Mouse (Mus musculus): ENCODE measurements around the gene Pkp1. TPM values are rescaled to one million over a fixed set of nuclear protein-coding genes. Genes with fewer than 3 reads are reported as not detected.
A peak's percentile ranks its signal among the peaks of the same experiment; 100 is the strongest.

Gene Pkp1
- 0.25 and 0.58 TPM in 2 replicates for total RNA-seq (2014; rRNA removed)
- 0.09 and 0.14 TPM in 2 replicates for polyA plus RNA-seq (2015; fragmentation: Nextera tagmentation; extraction: Ambion mirVana)

DNA sequence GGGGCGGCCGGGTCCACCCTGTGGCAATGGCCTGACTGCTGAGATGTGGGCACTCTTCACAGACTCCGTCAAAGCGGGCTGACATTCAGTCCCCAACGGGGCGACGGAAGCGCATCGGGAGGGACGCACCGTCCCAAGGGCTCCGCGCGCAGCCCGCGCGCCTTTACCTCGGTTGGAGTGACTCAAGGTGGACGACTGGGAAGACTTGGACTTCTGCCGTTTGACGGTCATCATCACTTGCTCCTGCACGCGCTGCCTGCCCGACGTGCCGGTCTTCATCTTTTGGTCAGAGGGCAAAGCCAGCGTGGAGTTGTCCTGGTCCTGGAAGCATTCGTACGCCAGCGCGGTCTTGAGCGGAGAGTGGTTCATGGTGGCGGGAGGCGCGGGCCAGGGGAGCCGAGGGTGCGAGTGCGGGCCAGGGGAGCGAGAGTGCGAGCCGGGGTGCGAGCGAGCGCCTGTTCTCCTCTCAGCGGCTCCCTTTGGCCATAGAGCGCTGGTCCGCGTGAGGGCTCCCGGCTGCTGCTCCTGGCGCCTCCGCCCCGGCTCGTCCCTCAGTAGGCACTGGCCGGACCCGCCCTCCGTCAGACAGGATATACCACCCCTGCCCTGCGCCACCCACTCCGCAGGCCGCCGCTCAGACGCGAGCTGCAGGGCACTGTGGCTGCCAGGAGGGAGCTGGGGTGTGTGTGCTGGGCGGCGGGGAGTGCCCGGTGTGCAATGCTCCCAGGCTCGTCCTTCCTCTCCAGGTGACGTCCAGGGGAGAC, at the start of gene Pkp1:
Gene Pkp1, minus strand, starts transcription at position 564 of the 764 bp plus-strand sequence.
- Histone ChIP-seq H3K27me3 (ENCODE audit: insufficient read depth, low read length) (peaks cover 38% of the 10 kb centered on the region), H3K4me1 (ENCODE audit: insufficient read depth, low read length) (no peaks in the 10 kb centered on the region), H3K9ac (replicated peaks; ENCODE audit: low read length) (no peak within 1 kb of the TSS), H3K36me3 (ENCODE audit: insufficient read depth, low read length) (no peaks in the 10 kb centered on the region), H3K4me3 (ENCODE audit: low read length) (peak within 1 kb of the TSS; percentile 24), H3K9me3 (ENCODE audit: low read length) (no peaks in the 10 kb centered on the region), H3K4me2 (ENCODE audit: low read depth, low read length) (peak within 1 kb of the TSS; percentile 42), H3K27ac (no peak within 1 kb of the TSS)
- ATAC-seq (peak; percentile 58), DNase-seq (ENCODE audit: low spot score) (no peak)
- no peak for TF ChIP-seq CTCF (IDR thresholded peaks at IDR 0.05; ENCODE audit: low read depth)
- WGBS = under 1% methylated on average over 59 of the region's 67 CpGs

DNA sequence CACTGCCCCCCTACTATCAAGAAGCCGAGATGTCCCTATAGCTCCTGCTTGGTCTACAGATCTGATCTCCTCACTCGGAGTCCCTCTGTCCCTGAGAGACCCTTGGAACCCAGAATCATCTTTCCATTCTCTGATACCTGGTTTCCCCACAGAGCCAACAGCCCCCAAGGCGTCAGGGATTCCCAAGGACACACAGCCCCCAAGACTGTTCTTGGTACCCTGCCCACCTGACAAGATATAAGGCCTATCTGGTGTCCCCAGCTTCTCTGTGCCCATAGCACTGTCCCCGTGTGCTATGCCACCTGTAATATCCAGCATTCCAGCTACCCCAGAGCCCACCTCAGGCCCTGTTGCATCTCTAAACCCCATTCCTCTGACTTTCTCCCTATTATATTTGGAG, 48.7 kb upstream of the Pkp1 start:
- H3K4me3 ChIP-seq (ENCODE audit: low read length) = no peak overlapping the region
- no peak for ATAC-seq
- 82% methylated on average over 4 of the region's 4 CpGs for WGBS

DNA sequence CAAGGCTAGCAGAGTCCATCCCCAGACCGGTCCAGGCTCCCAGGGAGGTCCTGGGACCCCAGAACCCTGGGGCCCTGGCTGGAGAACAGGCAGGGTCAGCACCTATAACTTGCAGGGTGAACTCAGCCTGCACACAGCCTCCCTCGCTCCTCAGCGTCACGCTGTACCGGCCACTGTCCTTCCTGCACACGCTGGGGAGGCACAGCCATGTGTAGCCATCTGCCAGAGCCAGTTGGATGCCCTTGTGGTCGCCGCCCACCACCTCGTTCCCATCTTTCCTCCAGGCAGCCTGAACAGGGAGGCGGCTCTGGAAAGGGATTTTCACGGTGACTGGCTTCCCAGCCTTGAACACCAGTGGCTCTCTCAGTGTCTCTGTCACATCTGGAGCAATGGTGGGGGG, 45.6 kb upstream of the Pkp1 start:
- no peaks in the 10 kb centered on the region for H3K36me3 ChIP-seq (ENCODE audit: insufficient read depth, low read length)
- no peak overlapping the region for H3K27ac ChIP-seq
- DNase-seq (ENCODE audit: low spot score) (no peak), ATAC-seq (no peak)
- no peaks in the 10 kb centered on the region for H3K4me1 ChIP-seq (ENCODE audit: insufficient read depth, low read length)
- TF ChIP-seq CTCF (IDR thresholded peaks at IDR 0.05; ENCODE audit: low read depth) = no peak
- H3K4me2 ChIP-seq (ENCODE audit: low read depth, low read length) = no peak overlapping the region
- no peaks in the 10 kb centered on the region for H3K27me3 ChIP-seq (ENCODE audit: insufficient read depth, low read length)
- H3K4me3 ChIP-seq (ENCODE audit: low read length) = no peak overlapping the region
- WGBS = 60% methylated on average over 11 of the region's 11 CpGs
- H3K9ac ChIP-seq (replicated peaks; ENCODE audit: low read length) = no peak overlapping the region
- no peaks in the 10 kb centered on the region for H3K9me3 ChIP-seq (ENCODE audit: low read length)

More for the DNA sequence above, 48.7 kb upstream of the Pkp1 start:
- Histone ChIP-seq H3K9ac (replicated peaks; ENCODE audit: low read length) (no peak overlapping the region), H3K9me3 (ENCODE audit: low read length) (no peaks in the 10 kb centered on the region), H3K27ac (no peak overlapping the region), H3K4me2 (ENCODE audit: low read depth, low read length) (no peak overlapping the region), H3K4me1 (ENCODE audit: insufficient read depth, low read length) (no peaks in the 10 kb centered on the region), H3K27me3 (ENCODE audit: insufficient read depth, low read length) (no peaks in the 10 kb centered on the region), H3K36me3 (ENCODE audit: insufficient read depth, low read length) (no peaks in the 10 kb centered on the region)
- TF ChIP-seq CTCF (IDR thresholded peaks at IDR 0.05; ENCODE audit: low read depth) = no peak
- no peak for DNase-seq (ENCODE audit: low spot score)

DNA sequence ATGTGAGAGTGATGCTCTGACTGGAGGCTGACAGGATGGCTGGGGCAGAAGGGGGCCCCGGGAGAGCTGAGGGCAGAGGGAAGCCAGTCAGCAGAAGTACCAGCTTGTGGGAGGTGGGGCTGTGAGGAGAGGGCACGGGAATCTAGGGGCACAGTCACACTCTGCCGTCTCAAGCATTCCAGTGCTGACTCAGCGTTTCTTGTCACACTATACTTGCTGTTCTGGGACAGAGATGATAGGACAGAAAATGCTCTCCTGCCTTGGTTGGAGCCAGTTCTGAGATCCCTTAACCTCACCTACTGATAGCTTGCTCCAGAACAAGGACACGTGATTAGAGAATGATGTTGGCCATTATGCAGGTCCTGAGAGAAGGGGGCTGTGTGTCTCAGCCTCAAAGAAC, 44.2 kb upstream of the Pkp1 start:
- no peak overlapping the region for H3K4me3 ChIP-seq (ENCODE audit: low read length)
- no peak overlapping the region for H3K9ac ChIP-seq (replicated peaks; ENCODE audit: low read length)
- no peak overlapping the region for H3K4me2 ChIP-seq (ENCODE audit: low read depth, low read length)
- no peaks in the 10 kb centered on the region for H3K9me3 ChIP-seq (ENCODE audit: low read length)
- H3K4me1 ChIP-seq (ENCODE audit: insufficient read depth, low read length) = no peaks in the 10 kb centered on the region
- no peak overlapping the region for H3K27ac ChIP-seq
- no peak for TF ChIP-seq CTCF (IDR thresholded peaks at IDR 0.05; ENCODE audit: low read depth)
- DNase-seq (ENCODE audit: low spot score) (no peak), ATAC-seq (no peak)
- no peaks in the 10 kb centered on the region for H3K27me3 ChIP-seq (ENCODE audit: insufficient read depth, low read length)
- WGBS = 56% methylated on average over 5 of the region's 5 CpGs
- H3K36me3 ChIP-seq (ENCODE audit: insufficient read depth, low read length) = no peaks in the 10 kb centered on the region

DNA sequence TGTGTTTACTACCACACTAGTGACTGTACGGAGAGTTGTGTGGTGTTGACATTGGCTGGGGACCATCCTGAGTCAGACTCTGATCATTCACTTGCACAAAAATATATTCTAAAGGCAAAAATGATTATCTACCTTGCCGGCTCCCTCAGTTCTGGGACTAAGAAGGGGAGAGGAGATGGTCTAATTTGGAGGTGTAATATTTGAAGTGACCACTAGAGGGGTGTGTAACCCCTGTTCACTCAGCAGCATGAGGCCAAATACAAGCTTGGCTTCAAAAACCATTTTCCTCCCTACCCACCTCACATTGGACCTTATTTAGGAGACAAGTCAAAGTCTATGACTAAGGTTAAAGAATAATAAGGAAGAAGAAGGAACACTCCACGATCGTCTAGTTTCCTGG, 39.5 kb upstream of the Pkp1 start:
- H3K9ac ChIP-seq (replicated peaks; ENCODE audit: low read length) = no peak overlapping the region
- no peaks in the 10 kb centered on the region for H3K36me3 ChIP-seq (ENCODE audit: insufficient read depth, low read length)
- DNase-seq (ENCODE audit: low spot score) (peak; percentile 78), ATAC-seq (peak; percentile 50)
- no peaks in the 10 kb centered on the region for H3K9me3 ChIP-seq (ENCODE audit: low read length)
- H3K27me3 ChIP-seq (ENCODE audit: insufficient read depth, low read length) = no peaks in the 10 kb centered on the region
- TF ChIP-seq CTCF (IDR thresholded peaks at IDR 0.05; ENCODE audit: low read depth) = peak; percentile 88
- H3K4me1 ChIP-seq (ENCODE audit: insufficient read depth, low read length) = no peaks in the 10 kb centered on the region
- 48% methylated on average over 4 of the region's 4 CpGs for WGBS
- H3K27ac ChIP-seq = no peak overlapping the region
- H3K4me2 ChIP-seq (ENCODE audit: low read depth, low read length) = no peak overlapping the region
- H3K4me3 ChIP-seq (ENCODE audit: low read length) = no peak overlapping the region

DNA sequence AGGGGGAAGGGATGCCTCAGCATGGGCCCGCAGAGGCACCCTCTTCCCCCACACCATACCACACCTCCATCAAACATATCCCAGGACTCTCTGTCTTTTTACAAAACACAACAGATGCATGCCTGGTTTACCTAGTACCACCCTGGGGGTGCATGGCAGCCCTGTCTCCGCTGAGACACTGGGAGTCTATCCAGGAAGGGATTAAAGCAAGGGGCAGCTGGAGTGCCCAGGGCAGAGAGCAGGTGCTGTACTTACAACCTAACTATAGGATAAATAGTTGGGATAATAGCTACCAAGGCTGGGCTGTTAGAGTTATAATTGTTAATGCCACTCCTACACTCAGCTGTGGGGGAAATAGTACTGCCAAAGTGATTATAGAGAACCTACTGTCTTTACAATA, 29.9 kb upstream of the Pkp1 start:
- Histone ChIP-seq H3K36me3 (ENCODE audit: insufficient read depth, low read length) (no peaks in the 10 kb centered on the region), H3K9me3 (ENCODE audit: low read length) (no peaks in the 10 kb centered on the region), H3K27me3 (ENCODE audit: insufficient read depth, low read length) (no peaks in the 10 kb centered on the region), H3K4me3 (ENCODE audit: low read length) (no peak overlapping the region), H3K4me2 (ENCODE audit: low read depth, low read length) (no peak overlapping the region), H3K4me1 (ENCODE audit: insufficient read depth, low read length) (no peaks in the 10 kb centered on the region), H3K27ac (no peak overlapping the region), H3K9ac (replicated peaks; ENCODE audit: low read length) (no peak overlapping the region)
- no peak for TF ChIP-seq CTCF (IDR thresholded peaks at IDR 0.05; ENCODE audit: low read depth)
- DNase-seq (ENCODE audit: low spot score) = no peak
- ATAC-seq = no peak
- 46% methylated on average over 2 of the region's 2 CpGs for WGBS

DNA sequence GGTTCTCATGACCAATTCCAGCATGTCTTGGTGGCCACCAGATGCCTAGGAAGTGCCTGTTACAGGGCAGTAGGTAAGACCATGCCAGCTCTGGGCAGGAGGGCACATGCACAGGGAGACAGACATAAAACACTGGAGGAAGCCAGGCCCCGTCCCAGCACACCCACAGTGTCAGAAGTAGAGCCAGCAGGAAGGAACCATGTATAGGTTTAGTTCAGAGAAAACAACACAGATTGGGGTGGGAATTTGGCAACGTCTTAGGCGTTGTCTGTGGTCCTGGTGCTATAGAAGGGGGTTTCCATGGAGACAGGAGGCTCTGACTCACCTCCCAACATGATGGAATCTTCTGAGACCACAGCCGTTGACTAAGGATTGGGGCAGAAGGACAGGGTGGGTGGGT, 27.2 kb upstream of the Pkp1 start:
- no peaks in the 10 kb centered on the region for H3K4me1 ChIP-seq (ENCODE audit: insufficient read depth, low read length)
- H3K4me3 ChIP-seq (ENCODE audit: low read length) = no peak overlapping the region
- no peaks in the 10 kb centered on the region for H3K27me3 ChIP-seq (ENCODE audit: insufficient read depth, low read length)
- no peak overlapping the region for H3K9ac ChIP-seq (replicated peaks; ENCODE audit: low read length)
- no peak overlapping the region for H3K27ac ChIP-seq
- no peak overlapping the region for H3K4me2 ChIP-seq (ENCODE audit: low read depth, low read length)
- no peaks in the 10 kb centered on the region for H3K36me3 ChIP-seq (ENCODE audit: insufficient read depth, low read length)
- ATAC-seq (no peak), DNase-seq (ENCODE audit: low spot score) (no peak)
- 32% methylated on average over 4 of the region's 4 CpGs for WGBS
- no peaks in the 10 kb centered on the region for H3K9me3 ChIP-seq (ENCODE audit: low read length)
- no peak for TF ChIP-seq CTCF (IDR thresholded peaks at IDR 0.05; ENCODE audit: low read depth)

Data from hindbrain, postnatal 0 days (tissue).